In genomic region chr13:4192511-4192910, GRCm38 (mm10) we compare ENCODE assay signal across 25 mouse cellular contexts. TPM values are rescaled to one million over a fixed set of nuclear protein-coding genes. Genes with fewer than 3 reads are reported as not detected.
DNase-seq lines count a peak whose midpoint lies in the region; ATAC-seq and TF ChIP-seq lines count a peak whose summit lies in the region.
"Had no signal": no experiment of that assay in that cellular context is flagged by ENCODE, and none has a peak within 500 bp of the region (broad histone marks: within the 10 kb centered on the region; RNA-seq: fewer than 3 reads in every experiment).

No protein-coding gene starts in this region.

- no peak for TF ChIP-seq CTCF in liver, embryonic 14.5 days (IDR thresholded peaks at IDR 0.05; ENCODE audit: low read depth)
- TF ChIP-seq CTCF in liver, postnatal 0 days (IDR thresholded peaks at IDR 0.05; ENCODE audit: low read depth), result no peak
- TF ChIP-seq CTCF in CH12.LX (conservative IDR thresholded peaks at IDR 0.05 in 1 of 2, IDR thresholded peaks at IDR 0.05 in 1 of 2; ENCODE audit: low read depth in 2 of 2, low read length in 2 of 2), result no peak

- no peak for ATAC-seq in liver, embryonic 14.5 days (ENCODE audit: insufficient read depth)
- no peak for ATAC-seq in liver, postnatal 0 days
- no peak for ATAC-seq in intestine, embryonic 15.5 days
- no peak for ATAC-seq in stomach, embryonic 16.5 days (ENCODE audit: insufficient read depth, low FRiP score)
- ATAC-seq: activated CD4-positive, CD25-positive, alpha-beta regulatory T cell, adult 4 months; forebrain, embryonic 13.5 days; forebrain, postnatal 0 days; Patski had no signal

- H3K9me3 ChIP-seq in liver, embryonic 14.5 days (ENCODE audit: control insufficient read depth, low read length), result no peaks in the 10 kb centered on the region
- H3K9me3 ChIP-seq in liver, postnatal 0 days (ENCODE audit: low read length), result no peaks in the 10 kb centered on the region
- H3K9me3 ChIP-seq in CH12.LX (replicated peaks; ENCODE audit: low read length), result no peaks in the 10 kb centered on the region
- no peaks in the 10 kb centered on the region for H3K9me3 ChIP-seq in intestine, embryonic 15.5 days
- no peaks in the 10 kb centered on the region for H3K9me3 ChIP-seq in stomach, embryonic 16.5 days (replicated peaks; ENCODE audit: control insufficient read depth, low read length)
- H3K9me3 ChIP-seq: embryonic facial prominence, embryonic 10.5 days; forebrain, embryonic 13.5 days; heart, embryonic 12.5 days; hindbrain, embryonic 10.5 days had no signal

- TF ChIP-seq RAD21 in CH12.LX (IDR thresholded peaks at IDR 0.05; ENCODE audit: low read depth, low read length), result no peak

- WGBS in liver, embryonic 14.5 days (ENCODE audit: insufficient replicate concordance), result 36% methylated on average over 3 of the region's 3 CpGs
- WGBS in liver, postnatal 0 days (ENCODE audit: insufficient replicate concordance), result 48% methylated on average over 3 of the region's 3 CpGs
- 65% methylated on average over 3 of the region's 3 CpGs for WGBS in intestine, embryonic 15.5 days
- WGBS in stomach, embryonic 16.5 days, result 58% methylated on average over 3 of the region's 3 CpGs

- no peak overlapping the region for H3K27ac ChIP-seq in liver, embryonic 14.5 days
- H3K27ac ChIP-seq in liver, postnatal 0 days (ENCODE audit: low read depth), result no peak overlapping the region
- H3K27ac ChIP-seq in CH12.LX (ENCODE audit: insufficient read depth, low read depth), result no peak overlapping the region
- no peak overlapping the region for H3K27ac ChIP-seq in intestine, embryonic 15.5 days
- no peak overlapping the region for H3K27ac ChIP-seq in stomach, embryonic 16.5 days (ENCODE audit: low read length)
- H3K27ac ChIP-seq: embryonic facial prominence, embryonic 10.5 days; forebrain, embryonic 13.5 days; hindbrain, embryonic 10.5 days; hindbrain, embryonic 14.5 days had no signal

- peaks cover 3% of the 10 kb centered on the region; the same call in 1 of the 2 replicates for H3K79me2 ChIP-seq in CH12.LX (replicated peaks; ENCODE audit: control insufficient read depth, extremely low read depth, insufficient read depth, poor library complexity, severe bottlenecking)

- TF ChIP-seq POLR2A in CH12.LX (IDR thresholded peaks at IDR 0.05; ENCODE audit: low read depth, low read length), result no peak

- peak overlapping the region; percentile 24; the same call in 1 of the 2 replicates for H3K4me2 ChIP-seq in liver, embryonic 14.5 days (ENCODE audit: low read depth)
- H3K4me2 ChIP-seq in liver, postnatal 0 days (ENCODE audit: low read depth, low read length), result no peak overlapping the region; the same call in 1 of the 2 replicates
- H3K4me2 ChIP-seq in CH12.LX (ENCODE audit: insufficient read depth, low read depth, poor library complexity, severe bottlenecking), result peak overlapping the region; percentile 56; the same call in 1 of the 2 replicates
- H3K4me2 ChIP-seq in intestine, embryonic 15.5 days (replicated peaks), result peak overlapping the region; percentile 42; the same call in 1 of the 2 replicates
- peak overlapping the region; percentile 31 for H3K4me2 ChIP-seq in stomach, embryonic 16.5 days (ENCODE audit: low read depth, low read length)
- H3K4me2 ChIP-seq: forebrain, embryonic 13.5 days; heart, embryonic 12.5 days; hindbrain, embryonic 14.5 days had no signal

- H3K4me3 ChIP-seq in liver, embryonic 14.5 days (ENCODE audit: insufficient read depth in 1 of 2, low read depth in 2 of 2, low read length in 2 of 2), result no peak overlapping the region
- no peak overlapping the region for H3K4me3 ChIP-seq in liver, postnatal 0 days (ENCODE audit: low read depth, low read length)
- no peak overlapping the region for H3K4me3 ChIP-seq in CH12.LX (replicated peaks in 1 of 3; ENCODE audit: low read depth in 2 of 3, low read length in 2 of 3, poor library complexity in 1 of 3)
- peak overlapping the region; percentile 26 for H3K4me3 ChIP-seq in intestine, embryonic 15.5 days (replicated peaks)
- H3K4me3 ChIP-seq in stomach, embryonic 16.5 days (replicated peaks; ENCODE audit: low read length), result peak overlapping the region; percentile 19
- H3K4me3 ChIP-seq: embryonic facial prominence, embryonic 10.5 days; forebrain, embryonic 13.5 days; heart, embryonic 12.5 days; hindbrain, embryonic 10.5 days had no signal

- in situ Hi-C loops in CH12.LX (cut with MboI; ENCODE audit: low pct_ligation_motif_present, low pct_unique_long_range_greater_than_20kb, low sequenced_read_pairs), result no loop called here

- no peak for TF ChIP-seq EP300 in liver, embryonic 14.5 days (IDR thresholded peaks at IDR 0.05; ENCODE audit: low read depth)
- no peak for TF ChIP-seq EP300 in liver, postnatal 0 days (IDR thresholded peaks at IDR 0.05; ENCODE audit: low read depth)
- TF ChIP-seq EP300 in CH12.LX (IDR thresholded peaks at IDR 0.05; ENCODE audit: low read length), result no peak

- H3K27me3 ChIP-seq in liver, embryonic 14.5 days (ENCODE audit: control insufficient read depth, insufficient read depth, low read length), result no peaks in the 10 kb centered on the region
- H3K27me3 ChIP-seq in liver, postnatal 0 days (ENCODE audit: insufficient read depth, low read length), result no peaks in the 10 kb centered on the region
- no peaks in the 10 kb centered on the region for H3K27me3 ChIP-seq in CH12.LX (replicated peaks)
- H3K27me3 ChIP-seq in intestine, embryonic 15.5 days (replicated peaks), result no peaks in the 10 kb centered on the region
- H3K27me3 ChIP-seq in stomach, embryonic 16.5 days (ENCODE audit: control insufficient read depth, insufficient read depth, low read length), result no peaks in the 10 kb centered on the region
- H3K27me3 ChIP-seq: forebrain, embryonic 13.5 days; heart, embryonic 12.5 days; Patski had no signal

- dilution Hi-C loops in CH12.LX (cut with MboI; ENCODE audit: extremely low pct_ligation_motif_present, extremely low pct_unique_long_range_greater_than_20kb, low sequenced_read_pairs), result no loop called here

- H3K36me3 ChIP-seq in liver, embryonic 14.5 days (replicated peaks; ENCODE audit: control insufficient read depth, insufficient read depth, low read depth), result no peaks in the 10 kb centered on the region
- H3K36me3 ChIP-seq in liver, postnatal 0 days (replicated peaks; ENCODE audit: insufficient read depth, low read length), result no peaks in the 10 kb centered on the region
- H3K36me3 ChIP-seq in CH12.LX (replicated peaks in 1 of 2; ENCODE audit: control insufficient read depth in 1 of 2, insufficient read depth in 1 of 2, low read length in 1 of 2), result peaks cover 0 to 11% of the 10 kb centered on the region in 2 experiments
- H3K36me3 ChIP-seq in intestine, embryonic 15.5 days, result no peaks in the 10 kb centered on the region
- no peaks in the 10 kb centered on the region for H3K36me3 ChIP-seq in stomach, embryonic 16.5 days (ENCODE audit: control insufficient read depth, insufficient read depth, low read length)
- H3K36me3 ChIP-seq: embryonic facial prominence, embryonic 10.5 days; heart, embryonic 12.5 days; hindbrain, embryonic 10.5 days had no signal

- H3K9ac ChIP-seq in liver, embryonic 14.5 days (replicated peaks), result no peak overlapping the region
- H3K9ac ChIP-seq in liver, postnatal 0 days (replicated peaks), result no peak overlapping the region
- H3K9ac ChIP-seq in CH12.LX (ENCODE audit: insufficient read depth, low read depth), result peak overlapping the region; percentile 39; the same call in 1 of the 2 replicates
- no peak overlapping the region for H3K9ac ChIP-seq in intestine, embryonic 15.5 days
- no peak overlapping the region for H3K9ac ChIP-seq in stomach, embryonic 16.5 days (ENCODE audit: low read length)
- H3K9ac ChIP-seq: forebrain, embryonic 13.5 days; forebrain, postnatal 0 days; heart, embryonic 12.5 days; hindbrain, embryonic 14.5 days had no signal

- H3K4me1 ChIP-seq in liver, embryonic 14.5 days (replicated peaks; ENCODE audit: control insufficient read depth in 2 of 2, insufficient read depth in 2 of 2, low read length in 1 of 2), result no peaks in the 10 kb centered on the region
- 0 out of 2 replicates have a peak, but pooled peaks cover 2% of the 10 kb centered on the region for H3K4me1 ChIP-seq in liver, postnatal 0 days (ENCODE audit: insufficient read depth)
- peaks cover 0 to 10% of the 10 kb centered on the region in 2 experiments; a peak in 1 of 4 replicates for H3K4me1 ChIP-seq in CH12.LX (ENCODE audit: control insufficient read depth in 1 of 2, insufficient read depth in 2 of 2)
- H3K4me1 ChIP-seq in intestine, embryonic 15.5 days (replicated peaks), result no peaks in the 10 kb centered on the region
- no peaks in the 10 kb centered on the region for H3K4me1 ChIP-seq in stomach, embryonic 16.5 days (ENCODE audit: control insufficient read depth, insufficient read depth, low read length)
- H3K4me1 ChIP-seq: embryonic facial prominence, embryonic 10.5 days; forebrain, embryonic 13.5 days; heart, embryonic 12.5 days; hindbrain, embryonic 10.5 days had no signal

- no peak for DNase-seq in liver, embryonic 14.5 days (ENCODE audit: low read depth in 3 of 3, low spot score in 3 of 3)
- no peak for DNase-seq in liver, postnatal 0 days
- no peak for DNase-seq in CH12.LX (ENCODE audit: extremely low read depth)
- DNase-seq in thymus, postnatal 36 days, result no peak
- DNase-seq in layer of hippocampus, adult 8-10 months (ENCODE audit: low spot score in 2 of 2), result no peak
- DNase-seq: adrenal gland, adult 8-10 months; adrenal gland, postnatal 36 days; B cell, adult 2 months; cerebellum, adult 2 months; cerebellum, postnatal 10 days; forebrain, postnatal 0 days; gastrocnemius, postnatal 25 days had no signal

RNA-seq across cellular contexts. Expression of gene Akr1c13, which starts 1.6 kb away (rescaled TPM):
- 10.8 and 17.9 TPM in 2 replicates for polyA plus RNA-seq in liver, embryonic 14.5 days (2012; rRNA removed)
- 36.6 and 37.4 TPM in 2 replicates for polyA plus RNA-seq in liver, embryonic 14.5 days (2014; fragmentation: Nextera tagmentation; extraction: Ambion mirVana)
- 42.7 and 54.1 TPM in 2 replicates for polyA plus RNA-seq in liver, postnatal 0 days (2015; fragmentation: Nextera tagmentation; extraction: Ambion mirVana)
- total RNA-seq in CH12.LX (2012; rRNA removed) (39.1 and 42.1 TPM in 2 replicates), CH12.LX (2014; rRNA removed) (76.3 and 80.4 TPM in 2 replicates)
- polyA plus RNA-seq in CH12.LX (2012; ENCODE audit: insufficient read length, low read depth), result 36.5 and 51.0 TPM in 2 replicates
- polyA plus RNA-seq in intestine, embryonic 15.5 days (2015; fragmentation: Nextera tagmentation; extraction: Ambion mirVana), result 286 and 313 TPM in 2 replicates
- polyA plus RNA-seq in stomach, embryonic 16.5 days (2015; fragmentation: Nextera tagmentation; extraction: Ambion mirVana), result 145 and 160 TPM in 2 replicates
- total RNA-seq in layer of hippocampus, adult 8-10 months (2022), result 1 to 10 TPM in 2 of 4 experiments, not detected in 2; 1.7 to 2.9 TPM

RNA-seq across cellular contexts. Expression of gene Akr1c19, which starts 36.0 kb away (rescaled TPM):
- 8.1 and 14.1 TPM in 2 replicates for polyA plus RNA-seq in liver, embryonic 14.5 days (2012; rRNA removed)
- 40.7 and 41.1 TPM in 2 replicates for polyA plus RNA-seq in liver, embryonic 14.5 days (2014; fragmentation: Nextera tagmentation; extraction: Ambion mirVana)
- 13.1 and 15.9 TPM in 2 replicates for polyA plus RNA-seq in liver, postnatal 0 days (2015; fragmentation: Nextera tagmentation; extraction: Ambion mirVana)
- not detected in 2 replicates for total RNA-seq in CH12.LX (2012; rRNA removed)
- total RNA-seq in CH12.LX (2014; rRNA removed), result not detected in 2 replicates
- polyA plus RNA-seq in CH12.LX (2012; ENCODE audit: insufficient read length, low read depth), result not detected in 2 replicates
- 409 and 428 TPM in 2 replicates for polyA plus RNA-seq in intestine, embryonic 15.5 days (2015; fragmentation: Nextera tagmentation; extraction: Ambion mirVana)
- 123 and 129 TPM in 2 replicates for polyA plus RNA-seq in stomach, embryonic 16.5 days (2015; fragmentation: Nextera tagmentation; extraction: Ambion mirVana)
- total RNA-seq in layer of hippocampus, adult 8-10 months (2022), result not detected
- total RNA-seq: granulocyte monocyte progenitor cell, adult 5-6 weeks had no signal
- polyA plus RNA-seq: activated CD4-positive, CD25-positive, alpha-beta regulatory T cell, adult 4 months; CD4-positive, CD25-positive, alpha-beta regulatory T cell, adult 4 months; cerebellum, adult 2 months had no signal

RNA-seq across cellular contexts. Expression of gene Akr1c18, which starts 42.1 kb away (rescaled TPM):
- polyA plus RNA-seq in liver, embryonic 14.5 days (2012; rRNA removed), result 0.12 and 0.18 TPM in 2 replicates
- 0.90 and 1.2 TPM in 2 replicates for polyA plus RNA-seq in liver, embryonic 14.5 days (2014; fragmentation: Nextera tagmentation; extraction: Ambion mirVana)
- 26.8 and 30.5 TPM in 2 replicates for polyA plus RNA-seq in liver, postnatal 0 days (2015; fragmentation: Nextera tagmentation; extraction: Ambion mirVana)
- total RNA-seq in CH12.LX (2012; rRNA removed) (not detected in 2 replicates), CH12.LX (2014; rRNA removed) (not detected in 2 replicates)
- not detected in 2 replicates for polyA plus RNA-seq in CH12.LX (2012; ENCODE audit: insufficient read length, low read depth)
- polyA plus RNA-seq in intestine, embryonic 15.5 days (2015; fragmentation: Nextera tagmentation; extraction: Ambion mirVana), result 0.28 and 0.46 TPM in 2 replicates
- 0.58 and 1.0 TPM in 2 replicates for polyA plus RNA-seq in stomach, embryonic 16.5 days (2015; fragmentation: Nextera tagmentation; extraction: Ambion mirVana)
- total RNA-seq in layer of hippocampus, adult 8-10 months (2022), result 1 to 10 TPM; 2.1 to 2.8 (median 2.6) TPM
- total RNA-seq: granulocyte monocyte progenitor cell, adult 5-6 weeks; heart, adult 8-10 months; heart, postnatal 25 days had no signal
- polyA plus RNA-seq: cerebellum, adult 2 months; embryonic facial prominence, embryonic 10.5 days; heart, embryonic 12.5 days; hindbrain, embryonic 10.5 days; hindbrain, embryonic 14.5 days had no signal

Comparison
In these comparisons a context has a peak if more than half of its experiments do, and no peak if none do; other contexts are left out.
1. RNA of gene Akr1c18, which starts 42.1 kb away (polyA plus RNA-seq): 26.8 to 30.5 TPM in liver, postnatal 0 days; 0.12 to 1.2 TPM in liver, embryonic 14.5 days, 0.58 to 1.0 TPM in stomach, embryonic 16.5 days, 0.28 to 0.46 TPM in intestine, embryonic 15.5 days and not detected in CH12.LX; every median in the first group is over 10 times any median in the second.
2. H3K4me3 ChIP-seq: peak in intestine, embryonic 15.5 days (single experiment) and stomach, embryonic 16.5 days (single experiment); none in liver, embryonic 14.5 days (0 of 2), liver, postnatal 0 days (single experiment) and CH12.LX (0 of 3).